Mouse (Mus musculus) urinary bladder, postnatal 14 days (tissue): ENCODE data around the gene Rps16.

Experiments
- DNase-seq: peaks from one replicate; pipeline ENCODE4 v3.0.0; 2021; ENCODE audit warnings: low spot score

The Rps16 gene

DNA sequence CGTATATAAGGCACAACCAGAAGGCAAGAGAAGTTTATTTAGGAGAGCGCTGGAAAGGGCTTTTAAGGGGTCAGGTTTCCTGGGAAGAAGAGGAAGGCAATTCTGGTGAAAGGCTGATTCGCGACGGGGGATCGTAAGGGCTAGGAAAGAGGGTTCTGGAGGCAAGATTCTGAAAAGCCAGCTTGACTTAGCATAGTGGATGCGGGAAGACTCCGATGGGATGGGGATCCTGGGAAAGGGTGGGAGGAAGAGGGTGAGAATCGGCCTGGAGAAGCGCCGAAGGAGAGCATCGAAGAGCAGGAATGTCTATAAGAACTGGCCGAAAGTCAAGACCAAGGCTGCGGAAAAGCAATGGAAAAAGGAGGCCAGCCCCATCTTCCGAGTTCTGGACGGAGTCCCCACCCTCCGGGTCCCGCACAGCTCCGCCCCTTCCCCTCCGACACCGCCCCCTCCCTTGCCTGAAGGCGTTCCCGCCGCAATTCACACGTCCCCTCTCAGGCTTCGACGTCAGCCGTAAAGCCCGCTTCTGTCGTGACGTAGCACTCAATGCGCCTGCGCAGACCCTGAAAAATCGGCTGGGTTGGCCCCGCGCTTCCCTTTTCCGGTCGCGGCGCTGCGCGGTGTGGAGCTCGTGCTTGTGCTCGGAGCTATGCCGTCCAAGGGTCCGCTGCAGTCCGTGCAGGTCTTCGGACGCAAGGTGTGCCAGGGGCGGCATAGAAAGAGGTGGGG lies at the start of gene Rps16:
TSS of gene Rps16 (plus strand) at position 498 of the 729 bp plus-strand sequence.
- peak; percentile 98 for DNase-seq

DNA sequence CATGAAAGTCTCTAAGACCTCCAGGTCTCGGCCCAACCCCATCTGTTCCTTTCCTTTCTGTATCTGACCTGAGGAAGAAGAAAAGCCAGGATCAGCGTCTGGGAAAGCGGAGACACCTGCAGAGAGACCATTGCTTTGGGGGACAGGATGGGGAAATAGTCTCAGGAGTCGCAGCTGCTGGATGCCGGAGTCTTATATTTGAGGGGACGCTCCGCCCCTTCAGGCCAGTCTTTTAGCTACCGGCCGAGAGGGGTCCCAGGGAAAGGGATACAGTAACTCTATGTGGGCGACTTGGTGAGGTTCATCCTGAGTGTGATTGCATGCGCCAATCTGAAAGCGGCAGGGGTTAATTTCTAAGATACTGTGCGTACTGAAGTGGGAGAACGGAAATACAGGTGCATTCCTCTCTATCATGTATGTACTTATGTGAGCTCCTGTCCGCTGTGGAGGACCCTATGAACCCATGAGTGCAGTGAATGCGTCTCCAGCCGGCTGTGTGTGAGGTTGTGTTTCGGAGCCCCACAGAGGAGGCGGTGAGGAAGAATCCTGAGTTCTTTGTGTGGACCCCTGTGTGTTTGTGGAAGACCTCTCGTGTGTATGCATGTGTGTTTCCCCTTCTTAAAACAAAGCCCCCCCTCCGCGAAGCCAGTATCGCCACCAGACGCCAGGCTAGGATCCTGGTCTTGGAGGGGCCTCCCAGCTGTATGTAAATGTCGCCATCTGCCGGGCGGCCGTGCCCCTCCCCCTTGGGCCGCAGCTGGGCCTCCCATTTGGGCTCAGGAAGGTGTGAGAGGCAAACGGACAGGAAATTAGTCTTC lies 48.6 kb upstream of the Rps16 start, which contains the start of gene Dll3:
TSS of gene Dll3 (minus strand) at position 623 of the 818 bp plus-strand sequence.
- peak; percentile 43 for DNase-seq

DNA sequence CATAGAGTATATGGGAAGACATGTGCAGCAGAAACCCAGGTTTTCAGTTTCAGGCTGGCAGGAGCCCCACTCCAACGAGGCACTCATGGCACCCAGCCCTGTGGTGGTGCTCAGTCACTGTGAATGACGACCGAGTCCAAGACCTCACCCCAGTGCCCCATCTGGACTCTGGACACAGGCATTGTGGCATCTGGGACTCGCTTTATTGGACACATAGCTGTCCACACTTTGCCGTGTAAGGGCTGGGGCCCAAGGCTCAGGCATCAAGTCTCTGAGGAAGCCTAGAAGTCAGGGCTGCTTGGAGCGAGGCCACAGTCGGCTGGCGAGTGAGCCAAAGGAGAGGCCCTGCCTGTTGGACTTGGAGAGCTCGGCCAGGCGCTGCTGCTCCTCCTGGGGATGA lies 44.8 kb upstream of the Rps16 start:
- no peak for DNase-seq

DNA sequence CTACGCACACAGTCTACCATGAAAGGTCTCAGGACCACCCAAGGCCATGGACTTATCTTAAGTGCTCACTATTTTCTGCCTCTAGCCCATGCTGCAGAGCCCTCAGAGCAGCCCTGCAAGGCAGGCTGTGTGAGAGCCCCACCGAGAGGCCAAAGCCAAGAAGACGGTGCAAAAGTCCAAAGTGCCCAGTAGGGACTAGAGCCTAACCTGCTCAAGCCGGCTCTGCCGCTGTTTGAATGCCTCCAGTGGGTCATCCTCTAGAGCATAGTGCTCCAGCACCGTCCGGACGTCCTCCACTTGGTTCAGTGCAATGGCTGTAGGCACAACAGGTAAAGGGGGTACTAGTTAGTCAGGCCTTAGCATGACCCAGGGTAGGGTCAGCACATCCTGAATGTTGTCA lies 44.2 kb upstream of the Rps16 start:
- DNase-seq: no peak

DNA sequence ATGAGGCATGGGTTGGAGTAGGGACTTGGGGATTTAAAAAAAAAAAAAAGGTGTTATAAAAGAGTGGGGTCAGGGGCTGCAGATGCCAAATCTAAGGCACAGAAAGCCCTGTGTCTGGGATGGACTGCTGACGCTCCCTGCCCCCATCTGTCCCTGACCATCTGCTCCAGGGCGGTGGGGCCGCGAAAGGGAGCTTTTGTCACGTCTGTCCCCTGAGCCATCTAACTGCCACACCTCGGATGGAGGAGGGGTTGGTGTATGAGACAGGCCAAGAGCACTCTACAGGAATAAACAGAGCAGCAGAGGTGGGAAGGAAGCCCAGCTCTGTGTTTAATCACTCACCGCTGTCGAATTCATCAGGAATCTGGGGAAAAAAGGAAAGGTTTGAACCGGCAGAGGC lies 40.7 kb upstream of the Rps16 start:
- DNase-seq: no peak

DNA sequence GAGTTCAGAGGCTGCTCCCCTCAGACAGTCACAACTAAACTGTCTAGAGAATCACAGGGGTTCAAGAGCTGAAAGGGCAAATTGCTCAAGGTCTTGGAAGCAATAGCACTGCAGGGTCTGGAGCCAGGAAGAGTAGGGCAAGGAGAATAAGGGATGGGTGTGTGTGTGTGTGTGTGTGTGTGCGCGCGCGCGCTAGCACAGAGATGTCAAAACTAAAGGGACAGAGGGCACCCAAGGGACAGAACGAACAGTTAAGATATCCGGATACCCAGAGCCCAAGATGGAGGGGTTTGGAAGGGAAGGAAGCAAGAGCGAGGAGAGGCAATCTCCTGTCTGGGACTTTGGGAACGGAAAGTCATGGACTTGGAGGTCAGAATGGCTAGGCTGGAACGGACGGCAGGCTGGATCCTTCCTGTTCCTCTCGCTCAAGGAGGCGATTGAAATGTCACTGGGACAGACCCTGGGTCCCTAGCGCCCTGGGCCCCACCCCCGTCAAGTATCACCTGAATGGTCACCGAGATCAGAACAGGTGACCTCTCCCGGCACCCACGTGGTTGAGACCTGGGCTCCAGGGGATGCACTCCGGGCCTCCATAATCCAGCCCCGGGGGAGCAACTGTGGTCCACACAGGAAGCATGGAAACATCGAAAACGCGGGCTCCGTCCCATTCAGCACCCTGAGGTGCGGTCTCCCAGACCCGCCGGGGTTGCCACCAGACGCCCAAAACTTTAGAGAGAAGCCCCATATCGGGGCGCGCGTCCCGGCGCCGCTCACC lies 39.1 kb upstream of the Rps16 start:
- no peak for DNase-seq

DNA sequence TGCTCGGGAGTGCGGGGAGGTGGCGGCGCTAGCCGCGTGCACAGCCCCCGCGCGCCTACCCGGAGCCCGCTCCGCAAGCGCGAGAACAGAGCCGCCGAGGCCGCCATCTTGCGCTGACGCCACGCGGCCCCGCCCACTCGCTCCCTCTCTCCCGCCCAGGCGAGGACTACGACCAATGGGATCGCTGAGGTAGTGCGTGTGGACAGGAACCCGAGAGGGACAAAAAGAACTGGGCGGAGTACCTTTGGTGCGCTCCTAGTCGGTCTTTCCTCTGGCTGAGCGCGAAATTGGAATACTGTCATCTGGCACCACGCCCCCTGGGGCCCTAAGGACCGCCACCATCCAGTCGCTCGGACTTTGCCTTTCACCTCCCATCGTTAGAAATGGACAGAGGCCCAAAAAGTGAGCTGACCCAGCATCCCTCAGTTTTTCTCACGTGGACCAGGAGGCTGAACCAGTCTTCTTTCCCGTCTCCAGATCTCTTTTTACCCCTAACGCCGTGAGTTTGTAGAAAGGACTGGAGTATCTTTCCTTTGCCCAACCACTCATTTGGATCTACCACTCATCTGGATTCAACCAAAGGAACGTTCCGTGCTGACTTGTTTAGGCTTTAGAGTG lies 38.4 kb upstream of the Rps16 start, which contains the start of gene Timm50:
TSS of gene Timm50 (minus strand) at position 147 of the 618 bp plus-strand sequence.
- peak; percentile 98 for DNase-seq

DNA sequence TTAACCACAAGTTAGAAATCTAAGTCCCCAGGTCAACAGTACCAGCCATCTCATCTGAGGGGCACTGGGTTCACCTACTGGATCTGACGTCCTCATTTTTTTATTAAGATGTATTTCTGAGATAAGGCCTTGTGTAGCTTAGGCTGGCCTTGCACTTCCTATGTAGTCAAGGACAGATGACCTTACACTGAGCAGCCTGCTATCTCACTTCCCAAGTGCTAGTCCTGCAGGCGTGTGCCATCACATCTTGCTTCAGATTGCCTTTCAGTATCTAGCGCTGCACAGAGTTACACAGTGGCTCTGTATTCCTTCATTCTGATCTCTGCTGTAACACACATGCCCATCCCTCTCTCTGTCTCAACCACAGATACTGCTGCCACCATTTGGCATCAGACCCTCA lies 32.4 kb upstream of the Rps16 start:
- no peak for DNase-seq

DNA sequence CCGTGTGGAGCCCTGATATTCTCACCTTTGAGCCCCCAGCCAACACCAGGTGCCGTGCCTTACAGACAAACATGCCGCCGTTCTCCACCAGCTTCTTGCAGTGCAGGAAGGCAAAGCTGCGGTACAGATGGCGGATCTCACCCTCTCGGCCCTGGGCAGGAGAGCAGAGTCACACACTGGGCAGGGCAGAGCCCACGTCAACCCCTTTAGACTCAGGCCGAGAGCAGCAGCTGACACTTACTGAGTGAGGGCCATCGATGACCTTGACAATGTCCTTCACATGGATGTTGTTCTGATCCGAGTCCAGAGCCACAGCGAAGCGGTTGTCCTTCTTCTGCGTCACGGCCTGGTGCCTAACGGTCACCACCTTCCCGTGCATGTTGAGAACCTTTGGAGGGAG lies 31.7 kb upstream of the Rps16 start:
- no peak for DNase-seq

DNA sequence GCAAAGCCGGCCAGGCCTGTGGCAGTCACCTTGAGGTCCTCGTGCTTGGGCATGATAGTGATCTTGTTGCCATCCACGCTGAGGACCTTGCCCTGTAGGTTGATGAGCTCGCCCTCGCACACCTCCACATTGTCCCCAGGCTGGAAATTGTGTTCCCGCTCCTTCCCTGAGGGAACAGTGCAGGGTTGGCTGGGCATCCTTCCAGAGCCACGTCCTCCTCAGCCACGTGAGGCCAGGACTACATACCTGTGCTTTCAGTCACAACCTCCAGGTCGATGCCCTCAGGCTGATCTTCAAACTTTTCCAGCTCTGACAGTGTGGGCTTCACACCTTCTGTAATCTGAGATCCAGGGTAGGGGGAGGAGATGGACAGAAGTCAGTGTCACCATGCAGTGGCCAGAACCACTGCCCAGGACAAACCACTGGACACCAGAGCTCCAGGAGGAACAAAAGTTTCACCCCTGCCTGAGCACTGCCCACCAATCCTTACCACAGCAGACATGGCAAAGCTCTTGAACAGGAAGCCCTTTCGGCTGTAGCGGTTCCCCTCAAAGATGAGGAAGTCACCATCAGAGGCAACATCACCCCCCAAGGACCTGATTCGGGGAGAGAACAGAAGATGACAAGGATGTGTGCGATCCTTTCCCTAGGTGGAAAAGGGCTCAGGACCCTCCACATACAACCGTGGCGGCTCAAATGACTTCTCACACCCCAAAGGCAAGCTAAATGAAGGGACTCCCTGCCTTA lies 28.3 kb upstream of the Rps16 start:
- DNase-seq: no peak

DNA sequence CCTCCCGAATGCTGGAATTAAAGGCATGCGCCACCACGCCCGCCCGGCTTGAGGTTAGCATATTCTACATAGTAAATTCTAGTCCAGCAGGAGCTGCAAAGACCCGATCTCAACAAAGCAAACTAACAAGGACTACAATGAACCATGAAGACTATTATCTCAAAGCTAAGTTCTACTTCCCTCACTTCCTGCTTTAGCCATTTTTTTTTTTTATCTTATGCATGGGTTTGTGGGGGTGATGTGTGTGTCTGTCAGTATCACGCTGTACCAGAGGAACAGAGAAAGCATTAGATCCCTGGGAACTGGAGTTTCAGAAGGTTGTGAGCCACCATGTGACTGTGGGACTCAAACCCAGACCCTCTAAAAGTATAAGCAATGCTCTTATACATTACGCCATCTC lies 25.2 kb upstream of the Rps16 start:
- no peak for DNase-seq

DNA sequence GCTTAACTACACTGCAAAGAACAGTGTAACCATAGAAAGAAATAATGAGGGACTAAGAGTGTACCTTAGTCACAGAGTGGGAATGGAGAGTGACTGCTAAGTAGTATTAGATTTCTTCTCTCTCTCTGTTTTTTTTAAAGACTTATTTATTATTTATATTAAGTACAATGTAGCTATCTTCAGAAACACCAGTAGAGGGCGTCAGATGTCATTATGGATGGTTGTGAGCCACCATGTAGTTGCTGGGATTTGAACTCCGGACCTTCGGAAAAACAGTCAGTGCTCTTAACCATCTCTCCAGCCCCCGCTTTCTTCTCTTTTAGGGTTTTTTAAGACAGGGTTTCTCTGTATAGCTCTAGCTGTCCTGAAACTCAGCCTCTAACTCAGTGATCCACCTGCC lies 24.0 kb upstream of the Rps16 start:
- DNase-seq: no peak

DNA sequence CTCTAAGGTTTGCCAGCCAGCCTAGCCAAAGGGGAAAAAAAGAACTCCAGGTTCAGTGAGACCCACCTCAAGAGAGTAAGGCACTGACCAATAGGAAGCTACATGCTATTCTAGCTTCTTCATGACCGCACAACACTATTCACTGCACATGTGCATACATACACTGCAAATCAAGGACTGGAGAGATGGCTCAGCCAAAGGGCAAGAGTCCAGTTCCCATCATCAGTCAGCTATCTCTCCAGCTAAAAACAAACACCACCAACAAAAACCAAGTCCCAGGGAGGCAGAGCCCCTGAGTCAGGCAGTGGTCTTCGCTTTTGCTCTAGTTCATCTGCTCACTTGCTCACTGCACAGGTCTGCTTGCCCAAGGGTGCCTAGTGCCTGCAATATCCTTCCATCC lies 22.2 kb upstream of the Rps16 start:
- DNase-seq: no peak

DNA sequence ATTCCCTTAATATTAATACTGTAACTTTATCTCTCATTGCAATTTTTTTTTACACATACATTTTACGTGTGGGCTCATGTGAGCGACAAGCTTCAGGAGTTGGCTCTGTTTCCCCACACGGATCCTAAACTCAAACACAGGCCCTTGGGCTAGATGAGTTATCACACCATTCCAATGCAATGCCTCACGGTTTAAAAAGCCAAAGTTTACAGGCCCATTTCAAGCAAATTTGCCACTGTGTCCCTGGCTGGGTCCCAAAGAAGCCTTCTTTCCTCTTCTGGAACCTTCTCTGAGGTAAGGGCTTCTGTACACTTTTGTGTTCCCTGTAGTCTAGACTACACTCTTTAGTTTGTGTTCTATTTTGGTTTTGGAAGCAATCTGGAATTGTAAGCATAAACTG lies 15.9 kb upstream of the Rps16 start:
- DNase-seq: no peak

DNA sequence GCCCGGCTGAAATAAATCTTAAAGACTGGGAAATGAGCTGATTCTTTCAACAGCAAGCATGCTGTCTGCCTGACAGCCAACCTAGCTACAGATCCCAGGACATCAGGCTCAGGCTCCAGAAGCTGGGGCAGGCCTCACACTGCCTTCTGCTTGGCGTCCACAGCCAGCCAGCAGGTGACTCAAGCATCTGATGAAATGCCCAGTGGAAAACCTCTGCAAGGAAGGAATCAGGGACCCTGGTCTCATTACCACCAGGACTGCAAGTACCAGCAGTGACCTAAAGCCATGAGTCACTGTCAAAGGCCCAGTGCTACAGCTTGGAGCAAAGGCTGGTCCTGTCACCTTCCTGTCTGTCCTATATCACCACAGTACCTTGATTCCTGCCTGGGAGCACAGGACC lies 15.0 kb upstream of the Rps16 start:
- no peak for DNase-seq

DNA sequence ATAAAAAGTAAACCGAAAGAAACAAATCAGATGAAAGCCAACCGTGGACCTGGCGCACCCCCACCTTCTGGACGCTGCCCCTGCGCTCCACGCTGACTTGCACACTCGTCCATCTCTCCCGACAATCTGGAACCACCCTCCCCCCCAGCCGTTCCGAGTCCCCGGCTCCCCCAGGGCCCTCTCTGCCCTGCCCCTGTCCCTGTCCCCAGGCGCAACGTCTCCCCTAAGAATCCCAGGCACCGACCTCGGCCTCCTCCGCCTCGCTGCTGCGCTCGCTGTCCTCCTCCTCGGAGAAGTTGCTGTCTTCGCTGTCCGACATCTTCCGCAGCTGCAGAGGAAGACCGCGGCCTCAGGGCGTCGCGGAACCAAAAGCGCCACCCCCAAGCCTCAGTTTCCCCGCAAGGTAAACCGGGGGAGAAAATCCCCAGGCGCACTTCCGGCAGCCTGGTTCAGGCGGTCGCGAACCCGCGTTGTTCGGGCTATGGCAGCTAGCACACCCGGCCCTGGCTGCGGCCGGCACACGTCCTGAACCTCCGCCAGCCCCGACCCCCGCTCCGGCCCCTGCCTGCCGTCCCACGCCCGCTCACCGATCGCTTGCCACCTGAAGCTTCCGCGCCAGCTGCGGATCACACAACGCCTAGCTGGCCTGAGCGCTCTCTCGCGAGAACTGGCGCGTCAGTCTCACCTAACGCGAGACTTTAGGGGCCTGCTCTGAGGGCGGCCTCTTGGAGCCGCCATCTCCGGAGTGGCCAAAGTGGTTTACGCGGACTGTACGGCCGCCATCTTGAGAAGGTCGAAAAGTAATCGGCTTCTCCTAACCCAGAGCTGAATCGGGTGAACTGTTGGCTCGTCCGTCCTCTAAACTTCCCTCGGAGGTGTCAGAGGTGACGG lies 12.1 kb upstream of the Rps16 start, which contains the start of gene Supt5:
TSS of gene Supt5 (minus strand) at position 639 of the 891 bp plus-strand sequence.
- DNase-seq: peak; percentile 98

DNA sequence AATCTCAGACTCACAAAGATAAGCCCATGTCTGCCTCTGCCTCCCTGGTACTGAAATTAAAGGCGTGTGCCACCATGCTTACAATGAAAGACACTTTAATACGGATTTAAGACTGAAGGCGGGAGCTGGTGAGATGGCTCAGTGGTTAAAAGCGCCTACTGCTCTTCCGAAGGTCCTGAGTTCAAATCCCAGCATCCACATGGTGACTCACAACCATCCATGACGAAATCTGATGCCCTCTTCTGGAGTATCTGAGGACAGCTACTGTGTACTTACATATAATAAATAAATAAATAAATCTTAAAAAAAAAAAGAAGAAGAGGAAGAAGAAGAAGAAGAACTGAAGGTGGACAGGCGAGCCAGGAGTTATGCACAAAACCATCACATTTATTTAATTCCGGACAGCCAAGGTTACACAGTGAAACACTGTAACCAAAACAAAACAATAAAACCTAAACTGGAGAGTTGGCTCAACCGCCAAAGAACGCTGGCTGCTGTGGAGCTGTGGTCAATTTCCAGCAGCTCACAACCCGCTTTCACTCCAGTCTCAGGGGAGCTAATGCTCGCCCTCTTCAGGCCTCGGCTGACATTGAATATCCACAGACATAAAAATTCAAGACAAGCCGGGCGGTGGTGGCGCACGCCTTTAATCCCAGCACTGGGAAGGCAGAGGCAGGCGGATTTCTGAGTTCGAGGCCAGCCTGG lies 11.1 kb upstream of the Rps16 start:
- DNase-seq: peak; percentile 50

DNA sequence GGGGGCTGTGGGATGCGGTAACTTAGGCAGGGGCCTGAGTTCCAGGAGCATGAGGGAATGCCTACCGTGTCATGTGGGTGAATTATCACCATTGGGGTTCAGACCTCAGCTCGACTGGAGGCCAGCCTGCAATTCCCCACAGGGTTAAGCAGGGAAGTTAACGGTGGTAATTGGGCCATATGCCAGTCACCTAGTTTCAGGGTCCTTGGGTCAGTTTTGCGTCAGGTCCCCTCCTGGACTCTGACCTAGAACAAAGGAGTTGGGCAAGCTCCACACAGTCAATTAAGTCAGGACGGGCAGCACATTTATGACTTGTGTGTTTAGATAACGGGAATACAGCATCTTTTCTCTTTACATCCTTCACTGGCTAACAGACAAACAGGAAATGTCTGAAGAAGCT lies 9.1 kb upstream of the Rps16 start:
- DNase-seq: no peak

DNA sequence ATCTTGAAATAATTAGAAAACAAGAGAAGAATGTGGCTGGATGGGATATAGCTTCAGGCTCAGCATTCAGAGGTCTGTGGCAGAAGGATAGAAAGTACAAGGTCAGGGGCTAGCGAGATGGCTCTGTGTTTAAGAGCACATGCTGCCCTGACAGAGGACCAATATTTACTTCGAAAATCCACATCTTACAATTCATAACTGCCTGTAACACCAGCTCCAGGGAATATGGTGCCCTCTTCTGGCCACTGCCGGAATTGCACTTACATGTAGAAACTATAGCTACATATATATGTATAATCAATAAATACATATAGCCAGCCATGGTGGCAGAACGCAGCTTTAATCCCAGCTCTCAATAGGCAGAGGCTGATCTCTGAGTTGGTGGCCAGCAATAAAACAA lies 5.8 kb upstream of the Rps16 start:
- peak; percentile 65 for DNase-seq

DNA sequence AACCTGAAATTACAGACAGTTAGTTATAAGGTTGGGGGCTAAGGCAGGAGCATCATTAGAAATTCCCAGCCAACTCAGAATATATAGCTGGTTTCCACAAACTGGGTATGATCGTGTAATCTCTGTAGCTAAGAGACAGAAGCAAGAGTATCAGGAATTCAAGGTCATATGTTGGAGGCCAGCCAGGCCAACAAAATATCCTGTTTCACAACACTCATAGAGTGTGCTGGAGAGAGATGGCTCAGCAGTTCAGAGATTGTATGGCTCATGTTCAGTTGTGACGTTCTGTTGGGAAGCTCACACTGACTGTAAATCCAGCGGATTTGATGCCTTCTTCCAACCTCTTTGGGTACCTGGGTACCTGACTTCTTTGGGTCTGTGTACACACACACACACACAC lies 2.7 kb upstream of the Rps16 start:
- no peak for DNase-seq
